Mouse (Mus musculus): ENCODE measurements around the gene Gabarapl2.
"Not testable (repeated sequence)": the region's sequence is repeated elsewhere in the genome, so short reads cannot be mapped to it uniquely, and the experiment has no call there.

Gene Gabarapl2

DNA sequence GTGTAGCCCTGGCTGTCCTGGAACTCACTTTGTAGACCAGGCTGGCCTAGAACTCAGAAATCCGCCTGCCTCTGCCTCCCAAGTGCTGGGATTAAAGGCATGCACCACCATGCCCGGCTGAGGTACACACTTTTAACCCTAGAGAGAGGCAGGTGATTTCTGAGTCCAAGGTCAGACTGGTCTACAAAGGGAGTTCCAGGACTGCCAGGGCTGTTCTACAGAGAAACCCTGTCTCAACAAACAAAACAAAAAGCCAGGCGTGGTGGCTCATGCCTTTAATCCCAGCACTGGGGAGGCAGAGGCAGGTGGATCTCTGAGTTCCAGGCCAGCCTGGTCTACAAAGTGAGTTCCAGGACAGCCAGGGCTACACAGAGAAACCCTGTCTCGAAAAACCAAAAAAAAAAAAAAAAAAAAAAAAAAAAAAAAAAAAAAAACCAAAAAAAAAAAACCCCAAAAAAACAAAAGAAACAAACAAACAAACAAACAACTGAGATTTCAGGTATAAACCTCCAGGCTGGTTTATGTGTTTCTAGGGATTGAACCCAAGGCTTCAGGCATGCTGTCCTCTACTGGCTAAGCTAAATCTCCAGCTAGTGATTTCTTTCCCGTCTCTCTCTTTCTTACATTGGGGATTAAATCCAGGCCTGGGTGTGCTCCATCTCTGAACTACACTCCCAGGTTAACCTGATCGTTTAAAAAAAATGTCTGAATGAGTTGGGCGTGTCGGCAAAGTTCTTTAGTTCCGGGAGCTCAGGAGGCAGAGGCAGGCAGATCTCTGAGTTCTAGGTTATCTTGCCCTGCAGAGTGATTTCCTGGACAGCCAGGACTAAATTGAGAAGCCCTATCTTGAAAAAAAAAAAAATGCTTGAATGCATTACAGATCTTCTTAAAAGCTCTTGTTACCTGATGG lies 2.2 kb upstream of the Gabarapl2 start:
- not testable (repeated sequence) for DNase-seq

DNA sequence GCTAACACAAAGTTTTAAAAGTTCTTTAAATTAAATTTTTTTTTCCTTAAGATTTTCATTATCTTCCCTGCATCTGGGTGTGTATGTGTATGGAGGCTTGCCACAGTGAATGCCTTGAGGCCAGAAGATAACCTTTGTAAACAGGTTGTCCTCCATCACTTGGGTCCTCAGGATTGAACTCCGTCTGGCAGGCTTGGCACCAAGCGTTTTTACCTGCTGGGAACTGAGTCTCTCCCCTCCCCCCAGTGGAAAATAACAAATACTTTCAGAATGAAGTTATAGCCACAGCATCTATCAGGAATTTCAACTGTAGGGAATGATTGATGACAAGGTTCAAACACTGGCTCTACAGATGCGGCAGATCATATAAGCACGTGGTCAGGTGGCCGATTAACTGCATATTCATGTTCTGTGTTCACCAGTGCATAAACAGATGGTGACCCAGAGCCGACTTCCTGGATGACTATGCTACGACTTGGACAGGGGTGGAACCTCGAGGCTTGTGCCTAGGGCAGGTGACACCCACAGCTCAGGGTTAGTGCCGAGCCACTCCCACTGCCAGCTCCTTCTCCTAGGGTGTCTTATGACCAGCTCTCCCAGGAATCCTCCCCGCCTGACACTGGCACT lies 874 bp upstream of the Gabarapl2 start:
- peak; percentile 65 to 83 for DNase-seq

DNA sequence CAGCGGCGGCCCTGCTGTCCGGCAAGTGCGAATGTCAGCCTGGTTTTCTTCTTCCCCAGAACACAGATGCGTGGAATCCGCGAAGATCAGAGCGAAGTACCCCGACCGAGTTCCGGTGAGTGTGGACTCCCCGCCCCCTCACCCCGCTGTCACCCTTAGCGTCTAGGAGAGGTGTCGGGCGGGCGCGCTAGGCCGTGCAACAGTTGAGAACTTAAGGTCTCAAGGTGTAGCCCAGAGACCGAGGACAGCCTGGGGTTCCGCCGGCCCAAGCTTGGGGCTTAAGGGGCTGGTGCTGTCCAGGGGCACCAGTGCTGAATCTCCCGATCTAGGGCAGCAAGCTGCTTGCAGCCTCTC lies 575 bp downstream of the Gabarapl2 start:
- DNase-seq = peak; percentile 32 to 50

DNA sequence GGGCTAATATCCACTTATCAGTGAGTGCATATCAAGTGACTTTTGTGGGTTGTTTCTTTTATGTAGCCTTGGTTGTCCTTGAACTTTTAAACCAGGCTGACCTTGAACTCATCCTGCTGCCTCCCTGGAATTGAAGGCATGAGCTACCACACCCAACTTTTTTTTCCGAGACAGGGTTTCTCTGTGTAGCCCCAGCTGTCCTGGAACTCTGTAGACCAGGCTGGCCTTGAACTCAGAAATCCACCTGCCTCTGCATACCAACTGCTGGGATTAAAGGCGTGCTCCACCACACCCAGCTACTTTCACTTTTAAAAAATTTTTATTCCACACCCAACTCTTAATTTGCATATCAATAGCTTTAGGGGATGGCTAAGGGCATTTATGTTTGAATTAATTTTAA lies 3.0 kb downstream of the Gabarapl2 start:
- DNase-seq = no peak

DNA sequence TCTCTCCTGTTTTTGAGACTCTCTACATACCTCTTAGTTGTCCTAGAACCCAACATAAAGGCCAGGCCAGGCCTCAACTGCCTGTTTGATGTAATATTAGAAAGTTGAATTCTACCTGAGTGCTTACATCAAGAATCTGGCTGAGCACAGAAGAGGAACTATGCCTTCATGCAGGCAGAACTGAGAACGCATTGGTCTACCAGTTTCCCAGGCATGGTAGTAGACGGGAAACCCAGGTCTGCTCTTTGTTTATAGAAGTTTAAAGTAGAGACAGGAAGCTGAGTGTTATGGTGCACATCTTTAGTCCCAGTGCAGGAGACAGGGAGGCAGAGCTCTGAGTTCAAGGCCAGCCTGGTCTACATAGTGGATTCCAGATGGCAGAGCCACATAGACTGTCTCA lies 6.6 kb downstream of the Gabarapl2 start:
- DNase-seq = no peak

GRCm38 (mm10) chr8:111947954-111948353 lies 7.5 kb downstream of the Gabarapl2 start:
- no peak for DNase-seq

DNA sequence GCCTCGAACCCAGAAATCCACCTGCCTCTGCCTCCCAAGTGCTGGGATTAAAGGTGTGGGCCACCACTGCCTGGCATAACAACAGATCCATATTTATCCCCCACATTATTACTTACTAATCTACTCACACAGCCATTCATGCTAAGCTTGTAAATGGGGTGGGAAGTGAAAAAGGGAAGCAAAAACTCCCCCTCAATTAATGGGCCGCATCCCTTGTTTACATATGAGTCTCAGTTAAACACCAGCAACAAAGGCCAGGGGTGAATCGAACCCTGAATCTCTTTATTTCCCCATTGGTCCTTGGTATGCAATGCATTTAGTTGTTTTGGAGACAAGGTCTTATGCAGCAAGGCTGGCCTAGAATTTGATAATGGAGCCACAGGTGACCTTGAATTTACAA lies 10.3 kb downstream of the Gabarapl2 start:
- DNase-seq = no peak

- no peak for DNase-seq
These were observed 10.8 kb downstream of the Gabarapl2 start for GRCm38 (mm10) chr8:111951317-111951716.

DNA sequence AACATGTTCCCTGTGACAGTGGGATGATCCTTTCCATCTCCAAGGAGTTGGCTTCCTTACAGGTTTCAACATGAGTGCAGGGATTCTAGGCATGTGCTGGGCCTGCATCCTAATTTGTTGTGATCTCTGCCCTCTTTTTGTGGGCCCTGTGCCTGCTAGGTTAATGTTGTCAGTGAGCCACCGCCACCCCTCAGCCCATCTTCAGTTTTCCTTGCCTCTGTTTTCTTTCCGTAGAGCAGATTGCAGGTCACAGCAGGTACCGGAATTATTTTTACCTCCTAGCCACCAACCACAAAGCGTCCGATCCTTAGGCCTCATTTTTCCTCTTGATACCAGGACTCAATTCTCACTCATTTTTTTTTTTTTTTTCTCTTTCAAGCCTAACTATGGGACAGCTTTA lies 11.4 kb downstream of the Gabarapl2 start:
- no peak for DNase-seq

GRCm38 (mm10) chr8:111954844-111955594 lies 14.5 kb downstream of the Gabarapl2 start:
- DNase-seq = no peak

DNA sequence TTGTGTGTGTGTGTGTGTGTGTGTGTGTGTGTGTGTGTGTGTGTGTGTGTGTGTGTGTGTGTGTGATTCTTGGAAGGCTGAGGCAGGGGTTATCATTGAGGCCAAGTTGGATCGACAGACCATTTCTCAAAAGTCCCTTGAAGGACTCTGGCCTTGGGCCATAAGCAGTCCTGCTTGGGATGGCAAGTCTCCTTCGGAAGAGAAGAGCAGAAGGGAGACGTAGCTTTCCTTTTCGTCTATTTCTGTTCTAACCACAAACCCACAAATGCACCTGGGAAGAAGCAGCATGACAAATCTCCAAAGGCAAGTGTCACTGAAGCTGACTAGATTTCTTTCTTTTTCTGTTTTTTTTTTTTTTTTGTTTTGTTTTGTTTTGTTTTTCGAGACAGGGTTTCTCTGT lies 15.4 kb downstream of the Gabarapl2 start:
- no peak for DNase-seq

- DNase-seq = no peak
These were observed 16.7 kb downstream of the Gabarapl2 start for GRCm38 (mm10) chr8:111957231-111957630.

GRCm38 (mm10) chr8:111960591-111961321 lies 20.3 kb downstream of the Gabarapl2 start:
- no peak for DNase-seq

GRCm38 (mm10) chr8:111961330-111961729 lies 20.8 kb downstream of the Gabarapl2 start:
- no peak for DNase-seq

DNA sequence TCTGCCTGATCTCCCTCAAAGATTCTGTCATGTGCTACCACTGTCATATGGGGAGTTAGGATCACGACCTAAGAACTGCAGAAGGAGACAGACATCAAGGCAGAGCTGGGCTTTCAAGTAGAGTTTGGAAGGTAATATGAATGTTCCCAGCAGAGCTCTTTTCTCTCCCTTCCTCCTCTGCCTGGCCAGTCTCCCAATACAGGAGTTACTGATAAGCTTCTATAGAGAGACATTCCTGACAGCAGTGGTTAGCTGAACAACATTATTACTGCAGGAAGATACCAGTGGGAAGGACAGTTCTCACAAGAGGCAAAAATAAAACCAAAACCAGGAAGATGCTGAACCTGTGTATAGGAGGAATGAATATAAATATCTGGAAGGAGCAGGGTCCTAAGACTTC lies 22.1 kb downstream of the Gabarapl2 start:
- DNase-seq = no peak

GRCm38 (mm10) chr8:111963091-111963490 lies 22.6 kb downstream of the Gabarapl2 start:
- no peak for DNase-seq

DNA sequence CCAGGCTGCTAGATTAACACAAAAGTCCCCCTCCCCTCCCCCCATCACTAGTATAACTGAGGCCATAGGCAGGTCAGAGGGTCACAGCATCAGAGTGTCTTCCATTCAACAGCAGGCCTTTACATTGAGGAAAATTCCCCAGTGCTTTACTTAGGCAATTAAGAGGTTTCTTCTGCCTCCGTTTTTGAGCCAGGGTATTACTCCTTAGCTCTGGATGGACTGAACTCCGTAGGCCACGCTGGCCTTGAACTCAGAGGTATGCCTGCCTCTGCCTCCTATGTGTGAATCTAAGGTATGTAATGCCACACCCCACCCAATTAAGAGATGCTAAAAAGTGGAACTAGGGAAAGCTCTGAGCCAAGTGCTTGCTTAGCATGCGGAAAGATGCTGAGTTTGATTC lies 23.0 kb downstream of the Gabarapl2 start:
- DNase-seq = no peak

DNA sequence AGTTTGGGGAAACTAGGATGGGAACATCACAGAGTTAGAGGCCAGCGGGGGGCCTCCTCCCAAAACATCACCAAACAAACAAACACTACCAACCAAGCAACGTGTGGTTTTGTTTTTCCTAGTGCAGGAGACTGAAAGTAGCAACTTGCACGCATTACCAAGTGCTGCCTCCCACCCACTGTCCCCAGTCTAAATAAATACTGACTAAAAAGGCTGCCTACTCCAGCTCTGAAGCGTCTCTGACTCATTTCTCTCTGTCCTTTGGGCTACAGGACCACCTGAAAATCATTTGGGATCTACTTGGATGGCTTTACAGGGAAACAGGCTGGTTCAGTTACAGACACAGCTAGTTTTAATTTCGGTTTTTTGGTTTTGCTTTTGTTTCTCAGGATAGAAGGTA lies 23.8 kb downstream of the Gabarapl2 start:
- no peak for DNase-seq

- DNase-seq = no peak
These were observed 24.5 kb downstream of the Gabarapl2 start for GRCm38 (mm10) chr8:111964849-111965561.

DNA sequence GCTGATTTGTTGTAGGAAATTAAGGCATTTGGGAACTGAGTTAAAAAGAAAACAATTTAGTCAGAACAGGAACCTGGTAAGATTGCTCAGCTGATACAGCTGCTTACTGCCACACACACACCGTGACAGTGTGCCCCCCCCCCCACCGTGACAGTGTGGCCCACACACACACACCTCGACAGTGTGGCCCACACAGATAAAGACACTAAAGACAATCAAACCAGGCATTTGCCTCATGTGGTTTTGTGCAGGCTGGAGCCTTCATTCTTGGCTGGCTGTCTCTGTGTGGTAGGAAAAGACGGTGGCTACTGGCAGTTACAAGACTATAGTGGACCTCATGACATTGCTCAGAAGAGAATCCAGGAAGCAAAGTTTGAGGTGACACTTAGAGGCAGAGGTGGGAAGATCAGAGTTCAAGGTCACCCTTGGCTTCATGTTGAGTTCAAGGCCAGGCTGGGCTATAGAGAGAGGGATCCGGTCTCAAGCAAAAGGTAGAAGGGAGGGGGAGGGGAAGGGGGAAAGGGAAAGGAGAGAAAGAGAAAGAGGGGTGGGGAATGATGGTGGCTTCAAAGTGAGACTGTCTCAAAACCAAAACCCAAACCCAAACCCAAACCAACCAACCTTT lies 26.9 kb downstream of the Gabarapl2 start:
- DNase-seq = no peak

- DNase-seq = no peak
These were observed 28.0 kb downstream of the Gabarapl2 start for GRCm38 (mm10) chr8:111968541-111968940.

DNA sequence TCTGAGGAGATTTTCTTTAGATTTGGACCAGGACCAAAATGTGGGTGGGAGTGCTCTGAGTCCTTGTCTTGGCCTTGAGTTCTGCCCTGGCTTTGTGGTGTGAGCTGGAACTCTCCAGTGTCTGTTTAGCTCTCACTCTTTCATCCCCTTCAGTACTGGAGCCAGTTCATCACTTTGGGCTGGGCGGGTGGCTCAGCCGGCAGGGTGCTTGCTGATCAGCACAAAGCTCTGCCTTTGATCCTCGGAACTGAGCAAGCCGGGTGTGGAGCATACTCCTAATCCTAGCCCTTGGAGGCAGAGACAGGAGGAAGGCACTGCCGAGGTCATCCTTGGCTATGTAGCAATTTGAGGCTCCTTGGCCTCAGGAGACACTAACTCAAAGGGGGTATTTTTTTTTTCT lies 28.5 kb downstream of the Gabarapl2 start:
- no peak for DNase-seq
